Mouse (Mus musculus) c-Kit-negative CD71-positive TER-119-positive erythroid progenitor cells, embryonic 14.5 days (primary cell): ENCODE data around the gene Trip4.
A peak's percentile ranks its signal among the peaks of the same experiment; 100 is the strongest.

Experiments
- DNase-seq: peaks from one replicate; pipeline ENCODE4 v3.0.0-alpha.2; 2013; ENCODE audit warnings: low read depth, low spot score

Gene Trip4

DNA sequence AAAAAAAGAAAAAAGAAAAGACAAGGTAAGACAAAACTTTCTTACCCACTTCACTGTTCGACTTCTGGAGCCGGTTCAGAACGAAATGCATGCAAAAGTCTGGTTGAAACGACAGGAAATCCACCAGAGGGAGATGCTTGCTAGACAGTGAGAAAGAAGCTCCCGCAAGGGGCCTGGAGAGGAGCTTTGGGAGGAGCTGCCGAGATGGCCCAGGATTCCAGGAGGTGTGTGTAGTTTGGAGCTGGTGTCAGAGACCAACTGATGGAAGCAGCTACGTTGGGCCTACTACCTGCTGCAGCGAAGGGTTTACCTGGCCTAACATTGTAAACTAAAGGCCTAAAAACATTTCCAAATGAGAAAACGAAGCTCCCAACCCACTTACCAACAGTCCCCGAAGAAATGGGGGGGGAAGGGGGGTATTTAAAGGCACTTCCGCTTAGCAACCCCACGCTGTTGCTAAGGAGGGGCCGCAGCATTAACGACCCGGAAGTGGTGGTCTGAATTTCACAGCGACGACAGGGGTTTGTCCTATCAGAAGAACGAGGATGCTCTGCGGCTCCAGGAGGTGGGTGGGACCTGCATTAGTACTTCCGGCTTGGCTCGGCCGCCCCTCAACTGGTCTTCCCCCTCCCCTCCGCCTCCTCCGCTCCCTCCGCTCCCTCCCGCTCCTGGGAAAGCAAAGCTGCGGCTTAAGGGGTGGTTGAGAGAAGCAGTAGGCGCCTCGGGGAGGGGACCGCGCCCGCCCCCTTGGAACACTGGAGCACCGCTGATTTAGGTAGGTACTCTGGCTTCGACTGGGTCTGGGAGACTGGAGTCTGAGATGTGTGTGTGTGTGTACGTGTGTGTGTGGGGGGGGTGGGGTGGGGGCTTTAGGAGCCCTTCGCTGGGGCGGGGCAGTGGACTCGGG lies at the start of gene Trip4, which contains the start of gene Csnk1g1:
TSS of gene Trip4 (minus strand) at position 401 of the 907 bp plus-strand sequence.
TSS of gene Csnk1g1 (plus strand) at position 531 of the 907 bp plus-strand sequence.
- DNase-seq = peak; percentile 70

DNA sequence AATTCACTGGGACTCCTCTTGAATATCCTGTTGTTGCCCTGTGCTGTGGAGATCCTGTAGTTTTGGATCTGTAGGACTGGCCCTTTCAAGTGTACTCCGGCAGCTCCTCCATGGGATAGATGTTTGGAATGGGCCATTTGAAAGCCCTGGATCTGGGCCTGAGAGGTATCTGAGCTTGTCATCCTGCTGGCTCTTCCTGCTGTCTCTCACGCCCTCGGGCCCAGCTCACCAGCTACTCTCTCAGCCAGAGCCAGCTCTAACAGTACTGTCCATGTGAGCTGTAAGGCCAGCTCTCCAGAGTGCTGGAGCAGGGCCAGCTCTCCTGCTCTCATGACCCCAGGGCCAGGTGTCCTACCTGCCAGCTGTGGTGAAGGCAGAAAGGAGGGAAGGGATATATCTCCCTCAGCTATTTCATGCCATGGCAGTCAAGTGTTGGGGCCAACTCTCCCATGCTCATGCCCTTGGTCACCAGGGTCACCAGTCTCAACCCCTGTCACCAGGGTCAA lies 42.5 kb upstream of the Trip4 start:
- no peak for DNase-seq

DNA sequence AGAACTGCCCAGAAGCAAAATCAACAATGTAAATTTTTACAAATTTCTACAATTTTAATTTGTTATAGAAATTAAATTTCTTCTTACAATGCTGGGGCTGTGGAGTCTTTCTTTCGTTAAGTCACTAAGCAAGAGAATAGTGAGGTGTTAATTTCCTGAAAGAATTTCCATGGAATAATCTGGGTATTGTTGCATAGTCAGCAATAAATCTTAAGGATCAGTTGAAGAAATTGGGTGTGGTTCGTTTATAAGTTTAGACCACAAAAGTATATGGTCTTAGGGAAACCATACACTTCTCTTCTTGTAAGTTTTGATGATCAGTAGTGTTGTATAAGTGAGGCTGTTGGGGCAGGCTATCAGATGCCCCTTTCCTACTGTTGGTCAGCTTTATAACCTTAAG lies 29.0 kb upstream of the Trip4 start:
- no peak for DNase-seq

DNA sequence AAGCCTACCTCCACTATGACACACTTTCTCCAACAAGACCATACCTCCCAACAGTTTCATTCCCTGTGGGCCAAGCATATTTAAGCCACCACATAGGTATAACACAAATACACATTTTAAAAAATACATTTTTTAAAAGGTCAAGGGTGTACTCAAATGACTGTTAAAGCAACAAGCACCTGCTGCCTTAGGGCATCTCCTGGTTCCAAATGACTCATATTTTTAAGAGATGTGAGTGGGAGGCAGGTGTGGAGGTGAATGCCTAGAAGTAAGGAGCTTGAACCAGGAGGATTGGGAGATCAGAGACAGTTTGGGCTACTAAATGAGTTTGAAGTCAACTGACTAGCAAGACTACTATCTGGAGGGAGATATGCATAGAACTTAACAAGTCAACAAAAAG lies 21.2 kb upstream of the Trip4 start:
- no peak for DNase-seq

DNA sequence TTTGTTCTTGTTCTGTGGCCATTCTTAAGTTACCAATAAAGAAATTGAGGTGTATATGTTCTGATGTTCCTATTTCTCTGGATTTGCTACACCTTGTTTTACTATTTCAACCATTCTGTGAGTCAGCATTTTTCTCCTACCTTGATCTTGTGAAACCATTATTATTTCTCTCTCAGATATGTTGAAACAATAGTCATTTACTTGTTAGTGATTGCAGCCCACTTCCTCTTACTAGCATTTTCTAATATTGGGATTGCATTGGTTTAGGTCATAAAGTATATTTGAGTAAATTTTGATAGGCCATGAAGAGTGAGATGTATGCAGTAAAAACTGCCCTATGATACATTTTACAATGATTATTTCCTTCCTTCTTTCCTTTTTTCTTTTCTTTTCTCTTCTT lies 19.9 kb upstream of the Trip4 start:
- no peak for DNase-seq

DNA sequence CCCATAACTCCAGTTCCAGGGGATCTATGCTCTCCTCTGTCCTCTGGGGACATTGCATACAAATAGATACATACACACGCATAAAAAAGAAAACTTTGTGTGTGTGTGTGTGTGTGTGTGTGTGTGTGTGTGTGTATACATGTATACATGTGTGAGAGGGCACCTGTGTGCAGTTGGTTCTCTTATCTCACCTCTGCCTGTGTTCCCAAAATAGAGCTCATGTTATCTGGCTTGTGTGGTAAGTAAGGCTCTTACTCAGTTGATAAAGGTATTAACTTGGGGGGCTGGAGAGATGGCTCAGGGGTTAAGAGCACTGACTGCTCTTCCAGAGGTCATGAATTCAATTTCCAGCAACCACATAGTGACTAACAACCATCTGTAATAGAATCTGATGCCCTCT lies 8.4 kb upstream of the Trip4 start:
- DNase-seq = no peak

DNA sequence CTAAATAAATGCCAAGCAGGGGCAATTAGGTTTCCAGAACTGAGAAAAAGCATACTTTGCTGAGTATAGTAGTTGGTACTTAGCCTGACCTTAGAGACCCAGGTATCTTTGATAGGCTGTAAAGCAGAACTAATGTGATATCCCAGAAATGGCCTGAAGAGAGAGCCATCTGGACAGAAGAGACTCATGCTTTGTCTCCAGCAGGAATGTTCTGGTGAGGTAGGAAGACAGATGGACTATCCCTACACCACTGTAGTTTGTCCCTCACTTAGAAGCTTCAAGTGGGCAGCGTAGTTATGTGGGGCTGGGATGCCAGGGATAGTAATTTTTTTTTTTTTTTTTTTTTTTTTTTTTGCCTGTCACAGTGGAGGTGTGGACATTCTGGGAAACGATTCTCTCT lies 5.4 kb upstream of the Trip4 start:
- DNase-seq = no peak

DNA sequence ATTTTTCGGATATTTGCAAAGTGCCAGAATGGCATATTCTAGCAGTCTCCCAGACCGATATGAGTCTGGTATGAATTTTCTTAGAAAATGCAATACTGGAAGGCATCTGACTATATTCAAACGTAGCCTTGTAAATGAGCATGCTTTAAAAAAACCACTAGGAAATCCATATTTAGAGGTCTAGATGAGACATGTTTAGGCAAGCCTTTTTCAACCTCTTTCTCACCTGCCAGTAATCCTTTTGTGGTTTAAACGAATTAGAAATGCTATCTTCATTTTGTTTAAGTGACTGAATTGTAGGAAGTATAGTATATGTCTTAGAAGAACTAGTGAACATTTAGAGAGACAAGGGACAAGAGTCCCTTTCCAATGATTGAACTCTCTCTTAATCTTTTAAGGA lies 1.2 kb upstream of the Trip4 start:
- DNase-seq = no peak

DNA sequence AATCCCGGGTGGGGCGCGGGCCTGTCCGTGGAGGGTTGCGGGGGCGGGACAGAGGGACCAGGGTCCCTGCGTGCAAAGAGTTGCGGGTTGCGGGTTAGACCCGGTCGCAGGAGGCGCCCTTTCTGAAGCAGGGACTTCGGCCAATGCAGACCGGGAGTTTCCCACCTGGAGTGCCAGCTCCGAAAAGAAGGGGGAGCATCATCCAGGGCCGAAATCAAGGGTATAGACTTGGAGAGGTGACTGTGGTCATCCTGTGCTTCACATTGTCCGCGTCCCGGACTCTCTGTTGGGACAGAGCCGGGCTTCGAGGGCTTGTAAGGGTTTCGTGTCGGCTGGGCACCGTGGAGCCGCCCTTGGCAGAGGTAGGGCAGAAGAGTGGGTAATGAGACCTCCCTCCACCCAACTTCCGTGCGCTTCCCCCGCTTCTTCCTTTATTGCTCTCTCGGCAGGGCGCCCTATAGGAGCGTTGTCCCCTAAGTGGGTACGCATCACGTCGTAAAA lies 757 bp upstream of the Trip4 start:
- no peak for DNase-seq

DNA sequence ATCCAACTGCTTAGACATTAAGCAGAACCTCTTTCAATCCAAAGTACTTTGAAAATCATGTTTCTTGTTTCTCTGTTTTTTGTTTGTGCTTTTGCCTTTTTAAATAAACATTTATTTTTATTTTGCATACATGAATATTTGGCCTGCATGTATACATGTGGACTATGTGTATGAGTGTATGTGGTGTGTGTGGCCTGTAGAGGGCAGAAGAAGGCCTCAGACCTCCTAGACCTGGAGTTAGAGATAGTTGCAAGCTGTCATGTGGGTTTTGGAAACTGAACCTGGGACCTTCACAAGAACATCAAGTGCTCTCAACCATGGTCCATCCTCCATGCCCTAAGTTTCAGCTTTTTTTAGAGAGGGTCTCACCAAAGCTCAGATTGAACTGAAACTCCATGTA lies 5.2 kb downstream of the Trip4 start:
- DNase-seq = no peak

DNA sequence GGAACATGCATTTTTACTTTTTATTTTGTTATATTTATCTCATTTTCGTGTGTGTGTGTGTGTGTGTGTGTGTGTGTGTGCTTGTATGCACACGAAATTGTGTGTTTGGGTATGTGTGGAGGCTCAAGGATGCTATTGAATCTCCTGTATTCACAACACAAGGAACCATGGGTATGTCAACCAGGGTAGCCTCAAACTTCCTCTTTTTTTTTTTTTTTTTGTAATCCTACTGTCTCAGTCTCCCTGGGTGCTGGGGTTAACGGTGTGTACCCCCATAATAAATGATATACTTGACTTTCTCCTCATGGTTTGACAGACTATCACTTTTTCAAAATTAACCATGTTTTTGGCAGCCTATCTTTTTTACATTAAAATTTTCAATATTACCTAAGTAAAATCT lies 5.7 kb downstream of the Trip4 start:
- no peak for DNase-seq

DNA sequence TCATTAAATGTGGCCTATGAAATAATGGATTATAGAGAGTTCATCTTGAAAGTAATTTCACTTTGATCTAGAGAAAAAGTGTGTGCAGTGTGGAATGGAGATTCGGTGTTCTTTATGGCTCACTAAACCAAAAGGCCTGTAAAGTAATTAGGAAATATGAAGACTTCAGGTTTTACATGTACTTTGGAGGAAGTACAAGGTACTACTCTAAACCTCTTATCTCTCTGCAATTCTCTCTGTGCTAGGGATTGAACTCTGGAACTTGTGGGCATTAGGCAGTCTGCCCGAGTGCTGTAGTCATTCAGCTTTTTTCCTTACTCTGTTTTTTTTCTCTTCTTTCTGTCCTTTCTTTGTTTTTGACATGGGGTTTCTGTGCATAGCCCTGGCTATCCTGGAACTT lies 11.6 kb downstream of the Trip4 start:
- no peak for DNase-seq

DNA sequence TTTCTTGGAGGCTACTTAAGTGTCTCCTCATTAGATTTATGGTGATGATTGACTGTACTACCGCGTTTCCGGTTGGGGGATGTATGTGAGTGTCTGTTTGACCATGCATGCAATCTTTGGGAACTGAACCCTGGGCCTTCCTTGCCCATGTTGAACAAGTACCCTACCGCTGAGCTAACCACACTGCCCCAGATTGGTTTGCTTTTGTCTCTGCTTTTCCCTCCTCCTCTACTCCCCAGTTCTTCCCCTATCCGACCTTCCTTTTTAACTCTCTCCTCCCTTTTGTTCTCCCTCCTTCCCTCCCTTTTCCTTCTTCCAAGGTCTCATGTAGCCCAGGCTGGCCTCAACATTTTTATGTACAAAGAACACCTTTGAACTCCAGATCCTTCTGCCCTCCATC lies 17.5 kb downstream of the Trip4 start:
- DNase-seq = no peak

DNA sequence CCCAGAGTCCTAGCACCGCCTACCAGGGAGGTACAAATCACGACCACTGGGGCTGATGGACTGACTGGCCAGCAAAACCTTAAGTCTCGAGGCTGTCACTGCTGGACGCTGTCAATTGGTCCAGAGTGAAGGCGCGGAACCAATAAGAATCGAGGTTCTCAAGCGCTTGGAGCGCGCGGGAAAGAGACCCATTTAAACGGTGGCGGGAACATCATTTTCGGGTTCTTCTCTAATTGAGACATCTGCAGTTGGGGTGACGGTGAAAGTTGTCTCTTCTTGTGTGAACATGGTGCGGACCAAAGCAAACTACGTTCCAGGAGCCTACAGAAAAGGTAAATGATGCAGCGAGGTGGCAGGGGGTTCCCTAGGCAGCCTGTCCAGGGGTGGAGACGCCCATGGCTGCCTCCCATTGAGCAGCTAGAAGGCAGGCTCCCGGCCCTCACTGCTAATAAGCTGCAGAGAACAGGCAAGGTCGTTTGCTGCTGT lies 18.4 kb downstream of the Trip4 start, which contains the start of gene Pclaf:
TSS of gene Pclaf (plus strand) at position 95 of the 486 bp plus-strand sequence.
- DNase-seq = peak; percentile 75

DNA sequence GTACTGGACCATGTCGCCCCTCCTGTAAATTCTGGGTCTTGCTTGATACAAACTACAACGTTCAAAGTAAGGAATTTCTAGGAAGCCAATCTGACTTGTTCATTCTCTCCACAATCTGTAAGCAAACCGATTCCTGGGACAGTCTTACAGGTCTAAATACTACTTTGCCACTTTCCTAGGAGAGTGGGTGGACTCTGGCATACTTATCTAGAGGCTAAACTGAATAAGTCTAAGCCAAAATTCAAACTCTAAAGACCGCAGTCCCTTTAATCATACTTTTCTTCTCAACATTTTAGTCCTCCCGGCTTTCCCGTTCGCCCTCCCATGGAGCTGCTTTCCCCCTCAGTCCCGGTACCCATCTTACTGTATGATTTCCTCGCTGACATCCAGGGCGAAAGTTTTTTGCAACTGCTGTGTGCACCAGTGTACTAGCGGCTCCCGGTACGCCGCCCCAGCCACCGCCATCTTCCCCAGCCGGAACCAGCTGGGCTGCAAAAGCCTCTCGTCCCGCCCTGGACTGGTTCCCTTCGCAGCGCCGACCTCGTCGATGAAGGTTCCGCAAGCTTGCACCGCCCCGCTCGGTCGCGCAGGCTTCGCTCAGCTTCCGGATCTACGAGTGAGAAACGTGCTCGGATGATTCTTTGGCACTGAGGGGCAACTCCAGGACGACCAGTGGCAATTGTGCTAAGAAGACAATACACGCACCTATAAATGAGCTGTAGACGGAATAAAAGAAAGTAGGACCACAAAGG lies 23.9 kb downstream of the Trip4 start:
- DNase-seq = peak; percentile 72

DNA sequence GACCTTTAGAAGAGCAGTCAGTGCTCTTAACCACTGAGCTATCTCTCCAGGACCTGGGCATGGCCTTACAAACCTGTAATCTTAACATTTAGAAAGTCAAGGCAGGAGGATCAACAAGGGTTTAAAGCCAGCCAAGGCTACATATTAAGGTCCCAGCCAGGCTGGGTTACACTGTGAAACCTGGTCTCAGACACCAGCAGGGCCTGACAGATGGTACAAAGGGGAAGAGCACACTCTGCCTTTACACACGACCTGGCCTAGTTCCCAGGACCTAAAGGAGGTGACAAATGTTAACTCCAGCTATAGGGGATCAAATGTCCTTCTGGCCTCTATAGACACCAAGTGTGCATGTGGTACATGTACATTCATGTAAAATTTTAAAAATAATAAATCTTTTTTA lies 48.9 kb downstream of the Trip4 start:
- no peak for DNase-seq

DNA sequence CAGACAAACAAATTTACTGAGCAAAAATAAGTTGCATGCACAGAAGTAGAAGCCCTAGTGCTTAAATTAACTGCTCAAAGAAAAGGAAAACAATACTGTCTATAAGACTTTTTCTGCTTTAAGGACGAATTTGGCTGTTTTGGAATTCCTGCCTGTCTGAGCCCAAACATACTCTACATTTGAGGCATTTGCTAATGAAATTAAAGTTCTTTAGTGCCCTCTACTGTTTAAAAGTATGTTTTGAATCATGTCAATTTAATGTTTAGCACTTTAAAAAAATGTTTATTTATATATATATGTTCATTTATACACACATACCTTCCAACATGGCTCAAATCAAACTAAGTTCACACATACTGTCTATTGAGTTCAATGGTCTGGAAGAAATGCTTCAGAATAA lies 58.4 kb downstream of the Trip4 start:
- no peak for DNase-seq

DNA sequence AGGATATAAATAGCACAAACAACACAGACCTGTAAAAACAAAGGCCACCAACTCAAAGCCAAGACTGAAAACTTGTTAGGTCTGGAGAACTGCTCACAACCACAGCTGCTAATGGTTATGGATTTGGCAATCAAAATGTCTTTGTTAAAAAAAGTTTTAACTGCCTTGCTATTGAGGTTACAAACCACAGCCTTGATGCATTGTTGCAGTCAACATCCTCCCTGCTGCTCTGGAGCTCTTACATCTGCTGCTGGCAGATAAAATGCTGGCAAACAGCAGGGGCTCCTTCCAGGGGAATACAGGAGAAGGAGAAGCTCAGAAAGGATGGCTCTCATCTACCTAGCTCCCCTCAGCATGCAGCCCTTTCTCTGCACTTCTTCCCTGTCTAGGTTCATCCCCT lies 60.4 kb downstream of the Trip4 start:
- no peak for DNase-seq

DNA sequence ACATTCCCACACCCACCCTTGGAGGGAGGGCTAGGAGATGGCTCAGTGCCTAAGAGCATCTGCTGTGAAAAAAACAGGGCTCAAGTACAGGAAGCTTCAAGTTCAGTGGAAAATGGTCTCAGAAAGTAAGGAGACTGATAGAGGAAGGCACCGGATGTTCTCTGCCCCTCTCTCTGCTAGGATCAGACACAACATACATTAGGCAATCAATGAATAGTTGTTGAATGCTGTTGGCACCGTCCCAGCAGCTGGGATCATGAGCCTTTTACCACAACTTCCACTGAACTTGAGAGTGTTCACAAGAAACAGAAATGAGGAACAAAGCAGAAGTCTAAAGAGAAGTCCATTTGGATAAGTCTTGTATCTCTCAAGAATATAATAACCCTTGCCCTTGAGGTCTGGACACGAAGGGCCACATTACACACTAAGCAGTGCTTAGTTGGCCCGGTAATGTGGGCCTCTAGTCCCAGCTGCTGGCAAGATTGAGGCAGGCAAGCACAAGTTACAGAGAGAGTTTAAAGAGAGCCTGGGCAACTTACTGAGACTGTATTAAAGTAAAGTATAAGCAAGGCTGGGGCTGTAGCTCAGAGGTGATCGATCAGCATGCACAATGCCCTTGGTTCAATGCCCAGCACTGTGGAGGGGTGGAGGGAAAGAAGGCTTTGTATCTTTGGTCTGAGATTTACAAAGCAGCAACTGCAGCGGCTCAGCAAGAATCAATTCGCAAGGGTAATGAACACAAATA lies 64.0 kb downstream of the Trip4 start:
- DNase-seq = no peak

DNA sequence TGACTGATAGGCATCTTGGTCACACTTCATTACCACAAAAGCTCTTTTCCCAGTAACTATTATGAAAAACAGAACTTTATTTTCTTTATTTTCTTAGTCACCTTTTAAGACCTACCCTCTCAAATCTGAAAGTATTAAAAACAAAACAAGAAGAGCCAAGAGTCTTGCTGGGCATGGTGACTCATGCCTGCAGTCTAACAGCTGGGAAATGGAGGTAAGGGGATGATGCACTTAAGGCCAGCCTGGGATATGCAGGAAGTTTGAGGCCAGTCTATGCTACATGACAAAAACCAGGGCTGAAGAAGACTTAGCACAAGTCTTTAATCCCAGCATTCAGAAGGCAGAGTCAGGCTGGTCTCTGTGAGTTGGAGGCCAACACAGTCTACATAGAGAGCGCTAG lies 68.8 kb downstream of the Trip4 start:
- DNase-seq = no peak

DNA sequence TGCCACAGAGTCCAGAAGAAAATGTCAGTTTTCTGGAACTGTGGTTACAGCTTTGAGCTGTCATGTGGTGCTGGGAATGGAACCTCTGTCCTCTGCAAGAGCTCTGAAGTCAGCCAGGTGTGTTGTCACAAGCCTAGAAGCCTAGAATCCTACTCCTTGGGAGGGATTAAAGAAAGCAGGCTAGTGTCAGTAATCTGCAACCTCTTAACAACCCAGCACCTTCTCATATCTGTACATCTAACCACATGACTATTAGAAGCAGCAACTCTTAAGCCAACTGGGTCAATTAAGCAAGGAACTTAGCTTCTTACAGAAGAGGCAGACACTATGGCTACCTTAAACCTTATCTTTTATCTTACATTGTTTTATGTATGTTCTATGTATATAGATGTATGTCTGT lies 71.7 kb downstream of the Trip4 start:
- DNase-seq = no peak
